Mouse (Mus musculus) hindbrain, embryonic 14.5 days (tissue): ENCODE data around the gene Nsrp1. TPM values are rescaled to one million over a fixed set of nuclear protein-coding genes. Genes with fewer than 3 reads are reported as not detected.

Experiments
- ATAC-seq: fragments of 200-750 bp; cut with Nextera tagmentation; 2 replicates; pipeline ENCODE4 v1.8.0; 2017; ENCODE audit warnings: moderate number of reproducible peaks, mild to moderate bottlenecking, moderate TSS enrichment, moderate library complexity; ENCODE audit not compliant: low FRiP score
- DNase-seq: peaks from one replicate; pipeline ENCODE4 v3.0.0-alpha.2; 2015; ENCODE audit warnings: low spot score
- H3K27ac ChIP-seq: fragments of 300-500 bp; sonication (generic); 2 replicates; pipeline ENCODE4 v1.5.1; 2014; ENCODE audit warnings: mild to moderate bottlenecking, moderate library complexity
- H3K27me3 ChIP-seq: fragments of 300-500 bp; sonication (generic); 2 replicates; pipeline ENCODE4 v1.6.1; 2014; ENCODE audit warnings: mild to moderate bottlenecking, low read length, mixed read lengths; ENCODE audit not compliant: control insufficient read depth, insufficient read depth
- H3K36me3 ChIP-seq: fragments of 300-500 bp; sonication (generic); replicated peaks from 2 replicates; pipeline ENCODE4 v1.6.1; 2014; ENCODE audit not compliant: control insufficient read depth, insufficient read depth
- H3K4me1 ChIP-seq: fragments of 300-500 bp; sonication (generic); replicated peaks from 2 replicates; pipeline ENCODE4 v1.6.1; 2014; ENCODE audit warnings: antibody characterized with exemption, low read length, mixed read lengths; ENCODE audit not compliant: control insufficient read depth, insufficient read depth
- H3K4me2 ChIP-seq: fragments of 300-500 bp; sonication (generic); replicated peaks from 2 replicates; pipeline ENCODE4 v1.6.1; 2014; ENCODE audit warnings: mild to moderate bottlenecking, moderate library complexity
- H3K4me3 ChIP-seq: fragments of 300-500 bp; sonication (generic); replicated peaks from 2 replicates; pipeline ENCODE4 v1.5.1; 2014; ENCODE audit warnings: mild to moderate bottlenecking, low read length
- H3K9ac ChIP-seq: fragments of 300-500 bp; sonication (generic); 2 replicates; pipeline ENCODE4 v1.6.1; 2014
- H3K9me3 ChIP-seq: fragments of 300-500 bp; sonication (generic); 2 replicates; pipeline ENCODE4 v1.6.1; 2016; ENCODE audit warnings: low read length; ENCODE audit not compliant: control insufficient read depth
- WGBS: fragments of 180-500 bp; shearing (Covaris S2); extraction: QIAGEN DNeasy Blood & Tissue Kit; methylation state at CpG from one replicate; pipeline ENCODE4 v1.1.7; 2014; 5-methylcytosine and 5-hydroxymethylcytosine counted together
- polyA plus RNA-seq: library from polyadenylated mRNA; unstranded; fragments of >200 nt; fragmentation: Nextera tagmentation; extraction: Ambion mirVana; gene quantifications from 2 replicates; pipeline ENCODE4 v1.2.1, GENCODE M21; 2014

Nsrp1 gene
- polyA plus RNA-seq, 1 experiment from 2014 or later = 45.6 TPM

DNA sequence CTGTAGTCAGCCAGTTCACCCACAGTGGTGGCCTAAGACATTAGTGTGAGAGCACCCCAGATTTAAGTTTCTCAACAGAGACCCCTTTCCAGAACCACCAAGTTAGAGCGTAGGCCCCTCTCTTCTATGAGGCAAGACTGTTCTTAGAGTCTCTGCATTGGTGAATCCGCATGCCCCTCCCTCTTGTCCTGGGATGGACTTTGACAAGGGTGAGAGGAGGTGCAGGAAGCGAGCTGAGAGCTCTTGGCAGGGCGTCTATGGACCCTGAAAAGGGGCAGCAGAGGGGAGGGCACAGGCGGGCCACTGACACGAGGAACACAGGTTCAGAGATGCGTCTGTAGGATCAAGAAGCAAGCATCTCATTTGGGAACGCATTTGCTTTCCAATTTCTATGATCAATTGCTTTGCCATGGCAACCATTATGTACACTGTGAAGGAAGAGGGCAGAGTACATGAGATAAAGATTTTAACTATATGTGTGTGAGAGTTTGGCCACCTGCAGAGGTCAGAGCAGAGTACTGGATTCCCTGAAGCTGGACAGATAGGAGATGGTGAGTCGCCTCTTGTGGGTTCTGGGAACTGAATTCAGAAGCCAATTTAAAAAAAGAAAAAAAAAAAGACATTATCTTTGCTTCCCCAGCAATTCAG, 56.4 kb downstream of the Nsrp1 start:
- H3K27me3 ChIP-seq = no peaks in the 10 kb centered on the region
- ATAC-seq = no peak
- no peak overlapping the region for H3K4me3 ChIP-seq
- DNase-seq = no peak
- no peaks in the 10 kb centered on the region for H3K36me3 ChIP-seq
- 67% methylated on average over 9 of the region's 9 CpGs for WGBS
- no peak overlapping the region for H3K9ac ChIP-seq
- no peaks in the 10 kb centered on the region for H3K4me1 ChIP-seq
- no peaks in the 10 kb centered on the region for H3K9me3 ChIP-seq
- H3K27ac ChIP-seq = no peak overlapping the region
- no peak overlapping the region for H3K4me2 ChIP-seq

GRCm38 (mm10) chr11:77019539-77019938, 58.7 kb downstream of the Nsrp1 start:
- Histone ChIP-seq H3K36me3 (no peaks in the 10 kb centered on the region), H3K9me3 (no peaks in the 10 kb centered on the region), H3K4me2 (no peak overlapping the region), H3K27ac (no peak overlapping the region), H3K4me1 (no peaks in the 10 kb centered on the region), H3K4me3 (no peak overlapping the region), H3K27me3 (no peaks in the 10 kb centered on the region), H3K9ac (no peak overlapping the region)
- 85% methylated on average over 8 of the region's 8 CpGs for WGBS
- DNase-seq = no peak
- no peak for ATAC-seq

DNA sequence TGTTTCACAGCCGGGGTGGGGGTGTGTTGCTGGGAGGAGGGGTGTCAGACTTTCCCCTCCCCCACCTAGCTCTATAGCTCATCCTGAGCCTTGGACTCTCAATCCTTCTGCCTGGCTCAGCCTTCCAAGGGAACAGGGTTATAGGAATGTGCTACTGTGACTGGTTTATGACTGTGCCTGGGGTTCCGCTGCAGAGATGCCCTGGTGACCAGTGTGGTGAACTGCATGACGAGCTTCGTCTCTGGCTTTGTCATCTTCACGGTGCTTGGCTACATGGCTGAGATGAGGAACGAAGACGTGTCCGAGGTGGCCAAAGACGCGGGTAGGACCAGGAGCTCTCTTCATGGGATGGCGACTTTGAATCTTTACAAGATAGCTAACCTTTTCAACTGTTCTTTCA, 60.2 kb downstream of the Nsrp1 start:
- H3K9me3 ChIP-seq = no peaks in the 10 kb centered on the region
- WGBS = 78% methylated on average over 11 of the region's 11 CpGs
- ATAC-seq = no peak

GRCm38 (mm10) chr11:77010762-77011475, 67.3 kb downstream of the Nsrp1 start:
- H3K4me3 ChIP-seq = no peak overlapping the region
- no peak for ATAC-seq
- no peaks in the 10 kb centered on the region for H3K36me3 ChIP-seq
- no peaks in the 10 kb centered on the region for H3K27me3 ChIP-seq
- no peak for DNase-seq
- no peak overlapping the region for H3K4me2 ChIP-seq
- no peaks in the 10 kb centered on the region for H3K4me1 ChIP-seq
- no peaks in the 10 kb centered on the region for H3K9me3 ChIP-seq
- no peak overlapping the region for H3K27ac ChIP-seq
- no peak overlapping the region for H3K9ac ChIP-seq
- 83% methylated on average over 10 of the region's 10 CpGs for WGBS

More for the DNA sequence above, 60.2 kb downstream of the Nsrp1 start:
- no peak overlapping the region for H3K4me3 ChIP-seq
- H3K27me3 ChIP-seq = no peaks in the 10 kb centered on the region
- H3K27ac ChIP-seq = no peak overlapping the region
- no peak for DNase-seq
- no peaks in the 10 kb centered on the region for H3K36me3 ChIP-seq
- no peaks in the 10 kb centered on the region for H3K4me1 ChIP-seq
- no peak overlapping the region for H3K9ac ChIP-seq
- no peak overlapping the region for H3K4me2 ChIP-seq

DNA sequence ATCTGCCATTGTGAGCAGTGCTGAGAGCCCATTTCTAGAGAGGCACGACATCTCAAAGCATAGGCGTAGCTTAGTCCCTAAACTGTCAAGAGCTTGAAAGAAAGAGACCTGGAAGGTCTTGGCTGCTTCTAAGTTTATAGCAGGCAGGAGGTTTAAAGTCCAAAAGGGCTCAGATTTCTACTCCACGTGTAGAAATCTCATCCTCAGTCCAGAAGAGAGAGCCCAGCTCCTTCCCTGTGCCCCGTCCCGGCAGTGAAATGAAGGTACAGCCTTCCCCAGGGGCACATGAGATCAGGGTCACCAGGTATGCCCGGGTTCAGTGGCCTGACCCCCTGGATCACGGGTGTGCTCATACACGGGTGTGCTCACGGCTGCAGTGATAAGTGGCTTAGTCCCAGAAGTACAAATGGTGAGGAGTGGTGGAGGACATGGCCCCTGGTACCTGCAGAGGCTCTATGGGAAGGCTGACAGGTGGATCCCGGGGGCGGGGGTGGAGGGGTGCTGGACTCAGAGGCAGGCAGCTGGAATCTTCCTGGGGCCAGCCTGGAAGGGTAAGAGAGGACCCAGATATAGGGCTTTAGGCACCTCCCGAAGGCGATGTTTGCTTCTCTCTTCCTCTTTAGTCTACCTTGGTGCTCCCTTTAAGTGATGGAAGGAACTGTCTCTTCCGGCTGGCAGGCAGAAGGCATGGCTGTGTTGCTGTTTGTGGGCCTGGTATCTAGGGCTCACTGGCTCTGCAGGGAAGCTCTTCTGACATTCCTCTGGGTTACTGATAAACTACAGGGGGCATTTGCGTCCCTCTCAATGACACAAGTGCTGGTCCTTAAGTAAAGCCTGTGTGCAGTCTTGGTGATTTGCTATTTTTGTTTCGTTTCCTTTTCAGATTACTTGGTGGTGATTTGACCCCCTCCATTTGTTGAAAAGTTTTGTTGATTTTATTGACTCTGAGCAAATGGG, 68.9 kb downstream of the Nsrp1 start:
- Histone ChIP-seq H3K27ac (no peak overlapping the region), H3K27me3 (no peaks in the 10 kb centered on the region), H3K9ac (no peak overlapping the region), H3K36me3 (no peaks in the 10 kb centered on the region), H3K4me3 (no peak overlapping the region), H3K4me2 (no peak overlapping the region), H3K4me1 (no peaks in the 10 kb centered on the region), H3K9me3 (no peaks in the 10 kb centered on the region)
- ATAC-seq = no peak
- WGBS = 80% methylated on average over 16 of the region's 16 CpGs
- no peak for DNase-seq

GRCm38 (mm10) chr11:77006616-77007015, 71.6 kb downstream of the Nsrp1 start:
- Histone ChIP-seq H3K9ac (no peak overlapping the region), H3K4me3 (no peak overlapping the region)
- 59% methylated on average over 6 of the region's 6 CpGs for WGBS

DNA sequence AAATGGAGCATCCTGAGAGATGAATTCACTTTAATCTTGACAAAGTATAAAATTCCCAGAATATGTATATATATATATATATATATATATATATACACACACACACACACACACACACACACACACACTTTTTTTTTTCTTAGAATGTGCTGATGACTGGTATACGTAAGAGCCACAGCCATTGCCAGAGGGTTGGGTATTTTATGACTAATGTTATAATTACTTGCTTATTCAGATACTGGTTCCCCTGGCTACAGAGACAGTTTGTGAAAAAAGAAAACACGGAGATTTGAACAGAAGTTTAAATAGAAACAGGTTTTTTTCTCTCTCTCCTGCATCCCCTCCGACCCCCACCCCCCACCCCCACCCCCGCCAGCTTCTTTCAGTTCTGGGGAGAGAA, 72.4 kb downstream of the Nsrp1 start:
- 75% methylated on average over 4 of the region's 4 CpGs for WGBS
- ATAC-seq (no peak), DNase-seq (no peak)
- H3K9me3 ChIP-seq = no peaks in the 10 kb centered on the region
- no peaks in the 10 kb centered on the region for H3K36me3 ChIP-seq
- H3K4me2 ChIP-seq = no peak overlapping the region
- H3K27ac ChIP-seq = no peak overlapping the region
- no peak overlapping the region for H3K4me3 ChIP-seq
- H3K4me1 ChIP-seq = no peaks in the 10 kb centered on the region
- H3K27me3 ChIP-seq = peaks cover 15% of the 10 kb centered on the region
- no peak overlapping the region for H3K9ac ChIP-seq

More at GRCm38 (mm10) chr11:77006616-77007015, 71.6 kb downstream of the Nsrp1 start:
- ATAC-seq = no peak
- no peaks in the 10 kb centered on the region for H3K4me1 ChIP-seq
- no peak overlapping the region for H3K4me2 ChIP-seq
- no peaks in the 10 kb centered on the region for H3K36me3 ChIP-seq
- DNase-seq = no peak
- 0 out of 2 replicates have a peak, but pooled peaks cover 7% of the 10 kb centered on the region for H3K27me3 ChIP-seq
- no peak overlapping the region for H3K27ac ChIP-seq
- H3K9me3 ChIP-seq = no peaks in the 10 kb centered on the region

- ATAC-seq = no peak
- WGBS = 86% methylated on average over 1 of the region's 1 CpGs
- no peaks in the 10 kb centered on the region for H3K9me3 ChIP-seq
Observed at GRCm38 (mm10) chr11:77002361-77002760, 75.9 kb downstream of the Nsrp1 start.

GRCm38 (mm10) chr11:77000741-77001140, 77.5 kb downstream of the Nsrp1 start:
- WGBS = 66% methylated on average over 5 of the region's 5 CpGs
- Histone ChIP-seq H3K4me2 (no peak overlapping the region), H3K9me3 (no peaks in the 10 kb centered on the region), H3K4me1 (peaks cover 13% of the 10 kb centered on the region; the same call in 1 of the 2 replicates), H3K27me3 (peaks cover 58% of the 10 kb centered on the region), H3K4me3 (no peak overlapping the region), H3K27ac (no peak overlapping the region), H3K36me3 (no peaks in the 10 kb centered on the region), H3K9ac (no peak overlapping the region)
- no peak for DNase-seq
- no peak for ATAC-seq

More at GRCm38 (mm10) chr11:77002361-77002760, 75.9 kb downstream of the Nsrp1 start:
- peaks cover 45% of the 10 kb centered on the region for H3K27me3 ChIP-seq
- H3K36me3 ChIP-seq = no peaks in the 10 kb centered on the region
- H3K4me3 ChIP-seq = no peak overlapping the region
- H3K4me2 ChIP-seq = no peak overlapping the region
- H3K27ac ChIP-seq = no peak overlapping the region
- DNase-seq = no peak
- no peak overlapping the region for H3K9ac ChIP-seq
- H3K4me1 ChIP-seq = peaks cover 13% of the 10 kb centered on the region; the same call in 1 of the 2 replicates
